Mouse (Mus musculus): ENCODE results near the gene Olfr1034. TPM values are rescaled to one million over a fixed set of nuclear protein-coding genes. Genes with fewer than 3 reads are reported as not detected.
"Not testable (repeated sequence)": the region's sequence is repeated elsewhere in the genome, so short reads cannot be mapped to it uniquely, and the experiment has no call there.

Gene Olfr1034
- 0.08 and 0.13 TPM in 2 replicates for polyA plus RNA-seq (2012; rRNA removed)

DNA sequence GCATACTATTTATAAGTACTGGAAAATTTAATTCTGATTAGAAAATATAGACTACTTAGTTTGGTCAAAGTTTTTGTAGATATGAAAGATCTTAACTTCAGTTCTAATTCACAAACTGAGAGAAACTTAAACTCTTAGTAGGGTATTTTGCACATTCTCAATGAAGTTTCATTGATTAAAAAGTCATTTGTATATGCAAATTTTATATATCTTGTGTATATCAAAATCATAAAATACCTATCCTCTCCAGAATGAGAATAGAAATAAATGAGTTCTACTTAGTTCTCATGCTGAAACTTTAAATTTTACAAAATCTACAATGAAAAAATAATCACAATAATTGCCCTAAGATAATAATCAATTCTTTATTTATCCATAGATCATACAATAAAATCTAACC, at the start of gene Olfr1034:
Gene Olfr1034 (plus strand): TSS at position 301 of the 400 bp plus-strand sequence.
- H3K36me3 ChIP-seq (ENCODE audit: control insufficient read depth, insufficient read depth, low read length): no peaks in the 10 kb centered on the region
- TF ChIP-seq CTCF (conservative IDR thresholded peaks at IDR 0.05; ENCODE audit: insufficient read depth, insufficient read length, low read depth, low read length): no peak
- no peak for TF ChIP-seq POLR2A (IDR thresholded peaks at IDR 0.05; ENCODE audit: low read depth, low read length)
- no peak for DNase-seq

DNA sequence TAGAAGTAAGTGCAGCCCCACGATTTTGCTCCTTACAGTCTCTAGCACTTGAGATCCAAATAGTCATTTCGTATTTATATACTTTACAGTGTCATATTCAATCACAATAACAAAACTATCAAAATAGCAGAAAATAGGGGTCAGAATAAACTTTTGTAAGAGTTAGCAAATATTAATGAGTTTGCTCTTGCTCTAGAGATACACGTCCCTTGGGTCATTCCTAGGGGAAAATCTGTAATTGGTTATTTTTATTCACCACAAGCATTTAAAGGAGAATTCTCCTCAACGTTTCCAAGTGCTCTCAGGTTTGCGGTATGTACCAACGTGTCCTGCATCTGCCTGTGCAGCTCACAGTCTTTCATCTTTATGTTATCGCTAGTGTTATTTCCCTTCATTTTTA, 40.4 kb upstream of the Olfr1034 start, which contains the start of gene Olfr1032:
Gene Olfr1032 (plus strand): TSS at position 301 of the 400 bp plus-strand sequence.
- DNase-seq: no peak
- no peak within 1 kb of the TSS for H3K27ac ChIP-seq (ENCODE audit: insufficient read depth, low read depth, low read length)
- 79% methylated on average over 7 of the region's 7 CpGs for WGBS
- H3K4me1 ChIP-seq (ENCODE audit: control insufficient read depth, insufficient read depth, low read length): no peaks in the 10 kb centered on the region
- H3K27me3 ChIP-seq (replicated peaks; ENCODE audit: control insufficient read depth, insufficient read depth, low read length): no peaks in the 10 kb centered on the region
- TF ChIP-seq CTCF (conservative IDR thresholded peaks at IDR 0.05; ENCODE audit: insufficient read depth, insufficient read length, low read depth, low read length) (no peak), POLR2A (IDR thresholded peaks at IDR 0.05; ENCODE audit: low read depth, low read length) (no peak)
- no peaks in the 10 kb centered on the region for H3K36me3 ChIP-seq (ENCODE audit: control insufficient read depth, insufficient read depth, low read length)
- no peak within 1 kb of the TSS for H3K4me3 ChIP-seq (ENCODE audit: insufficient read depth, low read depth, low read length)

More for the DNA sequence above, at the start of gene Olfr1034:
- Histone ChIP-seq H3K4me1 (ENCODE audit: control insufficient read depth, insufficient read depth, low read length) (no peaks in the 10 kb centered on the region), H3K27ac (ENCODE audit: insufficient read depth, low read depth, low read length) (no peak within 1 kb of the TSS), H3K27me3 (replicated peaks; ENCODE audit: control insufficient read depth, insufficient read depth, low read length) (no peaks in the 10 kb centered on the region), H3K4me3 (ENCODE audit: insufficient read depth, low read depth, low read length) (no peak within 1 kb of the TSS)

DNA sequence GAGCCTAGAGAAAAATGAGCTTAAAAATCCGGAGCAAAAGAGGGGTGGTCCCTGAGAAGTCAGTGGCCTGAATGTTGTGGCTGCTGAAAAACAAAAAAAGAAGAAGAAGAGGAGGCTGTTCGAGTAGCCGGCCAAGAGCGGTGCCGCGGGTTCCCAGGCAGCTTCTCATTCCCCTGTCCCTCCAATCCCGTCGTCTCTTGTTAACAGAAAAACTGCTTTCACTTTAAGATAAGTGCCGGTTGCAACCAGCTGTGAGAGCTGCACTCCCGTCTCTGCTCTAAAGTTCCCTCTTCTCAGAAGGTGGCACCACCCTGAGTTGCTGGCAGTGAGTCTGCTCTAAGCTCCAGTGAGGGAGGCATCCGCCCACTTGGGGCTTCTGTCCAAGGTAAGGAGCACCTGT, 25.3 kb upstream of the Olfr1034 start, which contains the start of gene Olfr1033:
Gene Olfr1033 (plus strand): TSS at position 228 of the 400 bp plus-strand sequence.
- Histone ChIP-seq H3K27ac (ENCODE audit: insufficient read depth, low read depth, low read length) (peak within 1 kb of the TSS; percentile 50), H3K4me3 (ENCODE audit: insufficient read depth, low read depth, low read length) (peak within 1 kb of the TSS; percentile 18)
- not testable (repeated sequence) for H3K4me1 ChIP-seq (ENCODE audit: control insufficient read depth, insufficient read depth, low read length); H3K36me3 ChIP-seq (ENCODE audit: control insufficient read depth, insufficient read depth, low read length); H3K27me3 ChIP-seq (replicated peaks; ENCODE audit: control insufficient read depth, insufficient read depth, low read length)
- peak; percentile 13 for DNase-seq
- WGBS: 4% methylated on average over 11 of the region's 11 CpGs

DNA sequence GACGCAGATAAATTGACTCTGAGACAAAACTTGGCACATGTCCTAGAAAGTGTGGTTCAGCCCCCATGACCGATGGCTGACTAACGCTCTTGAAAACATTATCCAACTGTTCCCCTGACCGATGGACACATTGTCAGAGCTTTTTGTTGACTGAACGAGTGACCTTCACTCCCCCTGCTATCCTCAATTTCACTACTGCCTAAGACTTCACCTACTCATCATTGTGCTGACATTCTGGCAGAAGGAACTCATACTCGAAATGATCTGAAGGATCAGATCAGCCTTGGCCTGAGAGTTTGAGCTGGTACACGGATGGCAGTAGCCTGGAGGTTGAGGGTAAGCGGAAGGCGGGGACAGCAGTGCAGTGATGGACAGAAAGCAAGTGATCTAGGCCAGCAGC, 24.1 kb upstream of the Olfr1034 start:
- not testable (repeated sequence) for H3K4me3 ChIP-seq (ENCODE audit: insufficient read depth, low read depth, low read length); H3K27me3 ChIP-seq (replicated peaks; ENCODE audit: control insufficient read depth, insufficient read depth, low read length); H3K36me3 ChIP-seq (ENCODE audit: control insufficient read depth, insufficient read depth, low read length); DNase-seq; H3K27ac ChIP-seq (ENCODE audit: insufficient read depth, low read depth, low read length); H3K4me1 ChIP-seq (ENCODE audit: control insufficient read depth, insufficient read depth, low read length)
- WGBS: 58% methylated on average over 6 of the region's 9 CpGs

DNA sequence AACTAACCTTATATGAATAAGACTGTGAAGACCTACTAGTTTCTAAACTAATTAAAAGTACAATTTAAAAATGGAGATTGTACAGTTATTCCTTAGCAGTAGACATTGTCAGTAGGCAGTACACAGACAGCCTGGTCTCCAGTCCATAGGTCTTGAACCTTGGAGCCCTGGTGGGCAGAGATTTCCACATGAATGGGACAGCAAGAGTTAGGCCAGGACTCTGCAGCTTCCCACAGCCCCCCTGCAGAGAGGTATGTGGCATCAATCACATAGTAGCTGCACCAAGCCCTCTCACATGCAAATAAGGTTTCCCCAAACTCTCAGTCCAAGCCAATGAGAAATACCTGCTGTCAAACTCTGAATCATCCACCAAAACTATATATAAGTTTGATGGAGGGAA, 5.1 kb downstream of the Olfr1034 start:
- not testable (repeated sequence) for H3K27me3 ChIP-seq (replicated peaks; ENCODE audit: control insufficient read depth, insufficient read depth, low read length); DNase-seq; H3K4me3 ChIP-seq (ENCODE audit: insufficient read depth, low read depth, low read length); H3K36me3 ChIP-seq (ENCODE audit: control insufficient read depth, insufficient read depth, low read length); H3K4me1 ChIP-seq (ENCODE audit: control insufficient read depth, insufficient read depth, low read length); H3K27ac ChIP-seq (ENCODE audit: insufficient read depth, low read depth, low read length)

DNA sequence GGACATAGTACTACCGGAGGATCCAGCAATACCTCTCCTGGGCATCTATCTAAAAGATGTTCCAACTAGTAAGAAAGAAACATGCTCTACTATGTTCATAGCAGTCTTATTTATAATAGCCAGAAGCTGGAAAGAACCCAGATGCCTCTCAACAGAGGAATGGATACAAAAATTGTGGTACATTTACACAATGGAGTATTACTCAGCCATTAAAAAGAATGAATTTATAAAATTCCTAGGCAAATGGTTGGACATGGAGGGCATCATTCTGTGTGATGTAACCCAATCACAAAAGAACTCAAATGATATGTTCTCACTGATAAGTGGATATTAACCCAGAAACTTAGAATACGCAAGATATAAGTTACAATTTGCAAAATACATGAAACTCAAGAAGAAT, 18.1 kb downstream of the Olfr1034 start:
- H3K4me1 ChIP-seq (ENCODE audit: control insufficient read depth, insufficient read depth, low read length); DNase-seq; H3K36me3 ChIP-seq (ENCODE audit: control insufficient read depth, insufficient read depth, low read length); H3K27ac ChIP-seq (ENCODE audit: insufficient read depth, low read depth, low read length); H3K27me3 ChIP-seq (replicated peaks; ENCODE audit: control insufficient read depth, insufficient read depth, low read length); H3K4me3 ChIP-seq (ENCODE audit: insufficient read depth, low read depth, low read length): not testable (repeated sequence)
- 98% methylated on average over 2 of the region's 2 CpGs for WGBS

DNA sequence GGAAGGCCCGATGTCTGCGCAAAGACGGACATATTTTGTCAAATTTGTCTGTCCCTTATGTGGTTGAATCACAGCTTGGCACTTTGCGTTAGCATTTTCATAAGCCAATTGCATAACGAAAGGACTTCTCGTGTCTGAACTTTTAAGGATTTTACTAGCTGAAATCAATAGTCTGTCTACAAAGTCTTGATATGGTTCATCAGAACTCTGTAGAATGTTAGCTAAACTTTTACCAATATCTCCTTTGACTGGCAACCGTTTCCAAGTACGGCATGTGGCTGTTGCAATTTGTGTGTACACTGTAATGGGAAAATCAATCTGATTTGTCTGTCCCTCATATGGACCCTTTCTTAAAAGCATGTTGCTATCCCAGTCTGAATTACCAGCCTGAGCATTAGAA, 24.5 kb downstream of the Olfr1034 start:
- TF ChIP-seq POLR2A (IDR thresholded peaks at IDR 0.05; ENCODE audit: low read depth, low read length) (no peak), CTCF (conservative IDR thresholded peaks at IDR 0.05; ENCODE audit: insufficient read depth, insufficient read length, low read depth, low read length) (no peak)
- H3K36me3 ChIP-seq (ENCODE audit: control insufficient read depth, insufficient read depth, low read length): no peaks in the 10 kb centered on the region
- H3K4me1 ChIP-seq (ENCODE audit: control insufficient read depth, insufficient read depth, low read length): no peaks in the 10 kb centered on the region
- 86% methylated on average over 8 of the region's 8 CpGs for WGBS
- H3K4me3 ChIP-seq (ENCODE audit: insufficient read depth, low read depth, low read length): no peak overlapping the region
- no peaks in the 10 kb centered on the region for H3K27me3 ChIP-seq (replicated peaks; ENCODE audit: control insufficient read depth, insufficient read depth, low read length)
- DNase-seq: no peak
- no peak overlapping the region for H3K27ac ChIP-seq (ENCODE audit: insufficient read depth, low read depth, low read length)

DNA sequence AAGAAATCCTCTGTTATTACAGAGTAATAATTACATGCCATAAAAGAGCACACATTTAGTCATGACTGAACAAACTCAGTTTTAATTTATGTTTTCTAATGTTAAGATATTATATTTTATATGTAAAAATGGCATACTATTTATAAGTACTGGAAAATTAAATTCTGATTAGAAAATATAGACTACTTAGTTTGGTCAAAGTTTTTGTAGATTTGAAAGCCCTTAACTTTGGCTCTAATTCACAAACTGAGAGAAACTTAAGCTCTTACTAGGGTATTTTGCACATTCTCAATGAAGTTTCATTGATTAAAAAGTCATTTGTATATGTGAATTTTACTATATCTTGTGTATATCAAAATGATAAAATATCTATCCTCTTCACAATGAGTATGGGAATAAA, 28.0 kb downstream of the Olfr1034 start, which contains the start of gene Olfr1036:
Gene Olfr1036 (plus strand): TSS at position 301 of the 400 bp plus-strand sequence.
- not testable (repeated sequence) for H3K27ac ChIP-seq (ENCODE audit: insufficient read depth, low read depth, low read length); H3K27me3 ChIP-seq (replicated peaks; ENCODE audit: control insufficient read depth, insufficient read depth, low read length); DNase-seq; H3K4me3 ChIP-seq (ENCODE audit: insufficient read depth, low read depth, low read length); H3K36me3 ChIP-seq (ENCODE audit: control insufficient read depth, insufficient read depth, low read length); H3K4me1 ChIP-seq (ENCODE audit: control insufficient read depth, insufficient read depth, low read length)

DNA sequence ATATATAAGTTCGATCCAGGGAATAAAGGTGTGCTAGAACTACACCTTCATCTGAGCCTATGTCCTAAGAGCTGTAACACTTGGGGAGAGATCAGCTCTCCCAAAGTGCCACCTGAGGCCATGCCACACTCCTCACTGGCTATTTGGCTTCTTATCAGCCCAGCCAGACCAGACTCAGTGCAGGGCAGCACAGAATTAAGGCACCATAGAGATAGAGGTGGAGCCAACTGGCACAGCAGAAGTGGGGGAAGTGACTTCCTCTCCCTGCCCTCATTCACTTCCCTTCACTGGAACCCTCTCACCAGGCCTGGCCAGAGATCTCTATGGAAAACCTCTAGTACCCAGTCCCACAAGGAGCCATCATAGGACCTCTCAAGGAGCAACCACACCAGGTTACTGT, 34.8 kb downstream of the Olfr1034 start:
- H3K27ac ChIP-seq (ENCODE audit: insufficient read depth, low read depth, low read length); H3K27me3 ChIP-seq (replicated peaks; ENCODE audit: control insufficient read depth, insufficient read depth, low read length); H3K4me3 ChIP-seq (ENCODE audit: insufficient read depth, low read depth, low read length); H3K36me3 ChIP-seq (ENCODE audit: control insufficient read depth, insufficient read depth, low read length); H3K4me1 ChIP-seq (ENCODE audit: control insufficient read depth, insufficient read depth, low read length); DNase-seq: not testable (repeated sequence)
- 76% methylated on average over 1 of the region's 1 CpGs for WGBS

All from kidney, adult 2 months (tissue).